Mouse (Mus musculus) lung, embryonic 15.5 days (tissue): Measurements from ENCODE around the gene Adgrg6. TPM values are rescaled to one million over a fixed set of nuclear protein-coding genes. Genes with fewer than 3 reads are reported as not detected.

Experiments used
- ATAC-seq: fragments of 200-750 bp; cut with Nextera tagmentation; 2 replicates; pipeline ENCODE4 v1.8.0; 2017; ENCODE audit warnings: moderate number of reproducible peaks, borderline replicate concordance; ENCODE audit not compliant: low FRiP score, low TSS enrichment; ENCODE audit errors: extremely low read depth
- H3K27ac ChIP-seq: fragments of 300-500 bp; sonication (generic); 2 replicates; pipeline ENCODE4 v1.5.1; 2015; ENCODE audit warnings: moderate library complexity, mild to moderate bottlenecking, inconsistent platforms
- H3K27me3 ChIP-seq: fragments of 300-500 bp; sonication (generic); 2 replicates; pipeline ENCODE4 v1.6.1; 2015; ENCODE audit warnings: inconsistent platforms
- H3K36me3 ChIP-seq: fragments of 300-500 bp; sonication (generic); 2 replicates; pipeline ENCODE4 v1.6.1; 2015; ENCODE audit warnings: inconsistent platforms
- H3K4me1 ChIP-seq: fragments of 300-500 bp; sonication (generic); 2 replicates; pipeline ENCODE4 v1.6.1; 2015; ENCODE audit warnings: inconsistent platforms
- H3K4me2 ChIP-seq: fragments of 300-500 bp; sonication (generic); 2 replicates; pipeline ENCODE4 v1.6.1; 2015; ENCODE audit warnings: inconsistent platforms, mild to moderate bottlenecking, moderate library complexity
- H3K4me3 ChIP-seq: fragments of 300-500 bp; sonication (generic); 2 replicates; pipeline ENCODE4 v1.5.1; 2015; ENCODE audit warnings: mild to moderate bottlenecking, inconsistent platforms
- H3K9ac ChIP-seq: fragments of 300-500 bp; sonication (generic); 2 replicates; pipeline ENCODE4 v1.6.1; 2015; ENCODE audit warnings: inconsistent platforms
- H3K9me3 ChIP-seq: fragments of 300-500 bp; sonication (generic); 2 replicates; pipeline ENCODE4 v1.6.1; 2016; ENCODE audit warnings: inconsistent platforms
- WGBS: fragments of 180-500 bp; shearing (Covaris S2); methylation state at CpG from one replicate; pipeline ENCODE4 v1.1.7; 2015; 5-methylcytosine and 5-hydroxymethylcytosine counted together
- polyA plus RNA-seq: library from polyadenylated mRNA; unstranded; fragments of >200 nt; fragmentation: Nextera tagmentation; extraction: Ambion mirVana; gene quantifications from 2 replicates; pipeline ENCODE4 v1.2.1, GENCODE M21; 2015

Adgrg6 gene
- polyA plus RNA-seq = 23.4 and 23.7 TPM in 2 replicates

- Histone ChIP-seq H3K4me2 (peak within 1 kb of the TSS; percentile 94), H3K9me3 (no peaks in the 10 kb centered on the region), H3K4me3 (peak within 1 kb of the TSS; percentile 86), H3K36me3 (no peaks in the 10 kb centered on the region), H3K4me1 (peaks cover 12% of the 10 kb centered on the region), H3K9ac (peak within 1 kb of the TSS; percentile 82), H3K27ac (peak within 1 kb of the TSS; percentile 85), H3K27me3 (no peaks in the 10 kb centered on the region)
- under 1% methylated on average over 78 of the region's 81 CpGs for WGBS
- ATAC-seq = peak; percentile 76
These were observed at the start of gene Adgrg6 for GRCm38 (mm10) chr10:14544941-14545717. Gene Adgrg6 (minus strand): TSS chr10:14545659.

- Histone ChIP-seq H3K4me1 (no peaks in the 10 kb centered on the region), H3K36me3 (no peaks in the 10 kb centered on the region), H3K9ac (no peak overlapping the region), H3K27me3 (no peaks in the 10 kb centered on the region), H3K9me3 (no peaks in the 10 kb centered on the region), H3K4me2 (no peak overlapping the region), H3K4me3 (no peak overlapping the region), H3K27ac (no peak overlapping the region)
- no peak for ATAC-seq
- 86% methylated on average over 1 of the region's 1 CpGs for WGBS
These were observed 46.8 kb upstream of the Adgrg6 start for GRCm38 (mm10) chr10:14592215-14592614.

GRCm38 (mm10) chr10:14590816-14591215 is 45.4 kb upstream of the Adgrg6 start:
- no peaks in the 10 kb centered on the region for H3K27me3 ChIP-seq
- ATAC-seq = no peak
- no peak overlapping the region for H3K4me2 ChIP-seq
- H3K4me1 ChIP-seq = no peaks in the 10 kb centered on the region
- H3K9ac ChIP-seq = no peak overlapping the region
- no peak overlapping the region for H3K4me3 ChIP-seq
- WGBS = 73% methylated on average over 2 of the region's 2 CpGs
- H3K9me3 ChIP-seq = no peaks in the 10 kb centered on the region
- no peaks in the 10 kb centered on the region for H3K36me3 ChIP-seq
- no peak overlapping the region for H3K27ac ChIP-seq

- no peak overlapping the region for H3K27ac ChIP-seq
- no peaks in the 10 kb centered on the region for H3K9me3 ChIP-seq
- H3K4me1 ChIP-seq = no peaks in the 10 kb centered on the region
- H3K27me3 ChIP-seq = no peaks in the 10 kb centered on the region
- ATAC-seq = no peak
- H3K36me3 ChIP-seq = no peaks in the 10 kb centered on the region
- WGBS = 83% methylated on average over 6 of the region's 6 CpGs
- no peak overlapping the region for H3K4me3 ChIP-seq
- no peak overlapping the region for H3K4me2 ChIP-seq
- no peak overlapping the region for H3K9ac ChIP-seq
These were observed 44.2 kb upstream of the Adgrg6 start for GRCm38 (mm10) chr10:14589667-14590066.

- ATAC-seq = no peak
- H3K36me3 ChIP-seq = no peaks in the 10 kb centered on the region
- H3K4me2 ChIP-seq = no peak overlapping the region
- no peak overlapping the region for H3K4me3 ChIP-seq
- H3K27me3 ChIP-seq = no peaks in the 10 kb centered on the region
- H3K4me1 ChIP-seq = no peaks in the 10 kb centered on the region
- no peak overlapping the region for H3K27ac ChIP-seq
- H3K9ac ChIP-seq = no peak overlapping the region
- no peaks in the 10 kb centered on the region for H3K9me3 ChIP-seq
- WGBS = 94% methylated on average over 1 of the region's 1 CpGs
These were observed 38.0 kb upstream of the Adgrg6 start for GRCm38 (mm10) chr10:14583496-14583895.

- Histone ChIP-seq H3K36me3 (no peaks in the 10 kb centered on the region), H3K9me3 (no peaks in the 10 kb centered on the region), H3K4me1 (no peaks in the 10 kb centered on the region), H3K9ac (no peak overlapping the region), H3K4me3 (no peak overlapping the region), H3K4me2 (no peak overlapping the region), H3K27me3 (no peaks in the 10 kb centered on the region), H3K27ac (peak overlapping the region; percentile 70; the same call in 1 of the 2 replicates)
- 55% methylated on average over 4 of the region's 4 CpGs for WGBS
- ATAC-seq = peak; percentile 70; the same call in 1 of the 2 replicates
These were observed 28.8 kb upstream of the Adgrg6 start for GRCm38 (mm10) chr10:14574255-14574654.

- no peak for ATAC-seq
These were observed 25.7 kb upstream of the Adgrg6 start for GRCm38 (mm10) chr10:14571143-14571542.

GRCm38 (mm10) chr10:14570616-14571015 is 25.2 kb upstream of the Adgrg6 start:
- 17% methylated on average over 2 of the region's 2 CpGs for WGBS
- Histone ChIP-seq H3K4me2 (no peak overlapping the region), H3K27ac (no peak overlapping the region), H3K9me3 (no peaks in the 10 kb centered on the region), H3K4me3 (no peak overlapping the region), H3K4me1 (no peaks in the 10 kb centered on the region), H3K9ac (no peak overlapping the region), H3K36me3 (no peaks in the 10 kb centered on the region), H3K27me3 (no peaks in the 10 kb centered on the region)
- ATAC-seq = no peak

More at GRCm38 (mm10) chr10:14571143-14571542, 25.7 kb upstream of the Adgrg6 start:
- Histone ChIP-seq H3K27ac (no peak overlapping the region), H3K4me3 (no peak overlapping the region), H3K4me2 (no peak overlapping the region), H3K27me3 (no peaks in the 10 kb centered on the region), H3K9ac (no peak overlapping the region), H3K36me3 (no peaks in the 10 kb centered on the region), H3K9me3 (no peaks in the 10 kb centered on the region), H3K4me1 (no peaks in the 10 kb centered on the region)

- H3K9ac ChIP-seq = no peak overlapping the region
- peak overlapping the region; percentile 56 for H3K27ac ChIP-seq
- H3K4me1 ChIP-seq = peaks cover 12% of the 10 kb centered on the region
- H3K4me3 ChIP-seq = peak overlapping the region; percentile 86
- H3K4me2 ChIP-seq = peak overlapping the region; percentile 94
- WGBS = 21% methylated on average over 7 of the region's 7 CpGs
- no peaks in the 10 kb centered on the region for H3K27me3 ChIP-seq
- H3K36me3 ChIP-seq = no peaks in the 10 kb centered on the region
- peak; percentile 68 for ATAC-seq
- H3K9me3 ChIP-seq = no peaks in the 10 kb centered on the region
These were observed 672 bp upstream of the Adgrg6 start for GRCm38 (mm10) chr10:14546111-14546551.

- H3K4me3 ChIP-seq = peak overlapping the region; percentile 86
- H3K4me2 ChIP-seq = peak overlapping the region; percentile 94
- 8% methylated on average over 9 of the region's 9 CpGs for WGBS
- no peaks in the 10 kb centered on the region for H3K36me3 ChIP-seq
- peak overlapping the region; percentile 82 for H3K9ac ChIP-seq
- ATAC-seq = no peak
- peaks cover 12% of the 10 kb centered on the region for H3K4me1 ChIP-seq
- peak overlapping the region; percentile 85 for H3K27ac ChIP-seq
- H3K9me3 ChIP-seq = no peaks in the 10 kb centered on the region
- H3K27me3 ChIP-seq = no peaks in the 10 kb centered on the region
These were observed 885 bp downstream of the Adgrg6 start for GRCm38 (mm10) chr10:14544608-14544940.

GRCm38 (mm10) chr10:14543511-14544067 is 1.9 kb downstream of the Adgrg6 start:
- Histone ChIP-seq H3K4me1 (peaks cover 12% of the 10 kb centered on the region), H3K4me2 (peak overlapping the region; percentile 94), H3K9ac (no peak overlapping the region), H3K4me3 (peak overlapping the region; percentile 86), H3K9me3 (no peaks in the 10 kb centered on the region), H3K27ac (no peak overlapping the region; the same call in 1 of the 2 replicates), H3K36me3 (no peaks in the 10 kb centered on the region), H3K27me3 (no peaks in the 10 kb centered on the region)
- no peak for ATAC-seq
- WGBS = 50% methylated on average over 8 of the region's 8 CpGs

GRCm38 (mm10) chr10:14537102-14537501 is 8.4 kb downstream of the Adgrg6 start:
- Histone ChIP-seq H3K27ac (no peak overlapping the region), H3K9ac (no peak overlapping the region), H3K27me3 (no peaks in the 10 kb centered on the region), H3K36me3 (peaks cover 9% of the 10 kb centered on the region; the same call in 1 of the 2 replicates), H3K9me3 (no peaks in the 10 kb centered on the region), H3K4me2 (no peak overlapping the region), H3K4me1 (peaks cover 12% of the 10 kb centered on the region; the same call in 1 of the 2 replicates), H3K4me3 (no peak overlapping the region)
- 87% methylated on average over 3 of the region's 3 CpGs for WGBS
- no peak for ATAC-seq
